Mouse (Mus musculus) right cerebral cortex, postnatal 36 days (tissue): Measurements from ENCODE around the gene Tpbpa.
"Not testable (repeated sequence)": the region's sequence is repeated elsewhere in the genome, so short reads cannot be mapped to it uniquely, and the experiment has no call there.

Experiments used
- DNase-seq, 2 experiments: peaks; one replicate each; pipeline ENCODE4 v3.0.0; 2022; ENCODE audit warnings: low spot score in 2 of 2, mixed read lengths in 1 of 2

The Tpbpa gene

DNA sequence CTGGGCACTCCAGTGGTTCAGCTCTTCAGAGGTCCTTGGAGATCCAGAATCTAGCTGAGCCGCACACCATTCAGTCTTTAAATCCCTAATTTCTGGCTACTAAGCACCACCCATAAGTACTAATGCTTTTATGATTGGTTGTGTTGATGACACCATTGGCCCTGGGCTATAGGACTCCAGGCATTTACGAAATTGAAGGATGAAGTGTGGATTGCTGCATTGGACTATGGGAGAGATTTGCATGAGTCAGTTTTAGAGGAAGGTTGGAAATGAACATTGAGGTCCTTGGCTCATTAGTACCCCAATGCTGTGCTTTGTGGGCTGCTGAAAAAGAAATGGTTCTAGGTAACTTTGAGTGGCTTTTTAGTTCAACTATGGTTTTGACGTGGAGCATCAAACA, at the start of gene Tpbpa:
TSS of gene Tpbpa (minus strand) at position 101 of the 400 bp plus-strand sequence.
- DNase-seq = not testable (repeated sequence)

GRCm38 (mm10) chr13:60986915-60987314, 45.1 kb upstream of the Tpbpa start:
- not testable (repeated sequence) for DNase-seq

DNA sequence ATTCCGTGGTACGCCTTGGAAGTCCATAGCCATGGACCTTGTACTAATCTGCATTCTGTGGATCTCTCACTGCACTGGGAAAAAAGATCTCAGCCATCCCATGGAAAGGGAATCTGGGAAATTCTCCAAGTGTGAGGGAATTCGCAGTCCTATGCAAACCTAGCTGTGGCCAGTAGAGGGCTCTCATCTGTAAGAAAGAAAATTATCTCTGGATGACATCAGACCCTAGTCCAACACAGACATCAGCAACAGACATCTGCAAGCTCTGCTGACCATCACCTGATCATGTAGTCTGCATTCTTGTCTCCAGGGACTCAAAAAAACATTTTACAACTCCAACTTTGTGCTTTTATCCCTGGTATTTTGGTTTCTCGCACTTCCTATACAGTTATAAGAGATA, 30.5 kb upstream of the Tpbpa start:
- DNase-seq = not testable (repeated sequence)

GRCm38 (mm10) chr13:60963985-60964384, 22.2 kb upstream of the Tpbpa start:
- DNase-seq = not testable (repeated sequence)

DNA sequence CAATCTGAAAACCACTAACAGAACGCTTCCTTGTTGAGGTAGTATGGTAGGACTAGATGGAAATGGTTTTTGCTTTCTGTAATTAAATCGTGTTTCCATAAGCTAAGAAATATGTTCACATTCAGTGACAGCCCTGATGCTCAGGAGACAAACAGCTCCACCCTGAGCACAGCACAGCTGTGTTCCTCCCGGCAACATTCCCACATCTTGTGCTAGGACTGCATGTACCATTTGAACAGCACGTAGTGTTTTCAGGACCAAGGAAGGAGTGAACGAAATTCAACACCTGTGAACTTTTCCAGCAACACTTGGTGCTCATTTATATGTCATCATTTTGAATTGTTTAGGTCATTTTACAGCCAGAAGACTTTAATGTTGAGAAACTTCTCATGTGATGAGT, 19.9 kb upstream of the Tpbpa start:
- DNase-seq = no peak

- no peak for DNase-seq
These were observed 5.3 kb downstream of the Tpbpa start, which contains the start of the genes Gm49391 and Ctla2a for GRCm38 (mm10) chr13:60936500-60936901. TSS of gene Gm49391 (minus strand) at chr13:60936571. TSS of gene Ctla2a (minus strand) at chr13:60936625.

GRCm38 (mm10) chr13:60935490-60935889, 6.3 kb downstream of the Tpbpa start, which contains the start of gene Gm49393:
TSS of gene Gm49393 (minus strand) at chr13:60935590.
- DNase-seq = not testable (repeated sequence)

- DNase-seq = not testable (repeated sequence)
These were observed 37.0 kb downstream of the Tpbpa start, which contains the start of gene Tpbpb for GRCm38 (mm10) chr13:60904780-60905179. TSS of gene Tpbpb (minus strand) at chr13:60904880.

- DNase-seq = peak in 1 of 2 experiments; percentile 4
These were observed 44.5 kb downstream of the Tpbpa start, which contains the start of gene Ctla2b for GRCm38 (mm10) chr13:60897328-60897727. TSS of gene Ctla2b (minus strand) at chr13:60897447.

- DNase-seq = not testable (repeated sequence)
These were observed 45.0 kb downstream of the Tpbpa start, which contains the start of gene Gm49392 for GRCm38 (mm10) chr13:60896794-60897193. TSS of gene Gm49392 (minus strand) at chr13:60896894.

- DNase-seq = no peak
These were observed 46.2 kb downstream of the Tpbpa start for GRCm38 (mm10) chr13:60895406-60896160.

DNA sequence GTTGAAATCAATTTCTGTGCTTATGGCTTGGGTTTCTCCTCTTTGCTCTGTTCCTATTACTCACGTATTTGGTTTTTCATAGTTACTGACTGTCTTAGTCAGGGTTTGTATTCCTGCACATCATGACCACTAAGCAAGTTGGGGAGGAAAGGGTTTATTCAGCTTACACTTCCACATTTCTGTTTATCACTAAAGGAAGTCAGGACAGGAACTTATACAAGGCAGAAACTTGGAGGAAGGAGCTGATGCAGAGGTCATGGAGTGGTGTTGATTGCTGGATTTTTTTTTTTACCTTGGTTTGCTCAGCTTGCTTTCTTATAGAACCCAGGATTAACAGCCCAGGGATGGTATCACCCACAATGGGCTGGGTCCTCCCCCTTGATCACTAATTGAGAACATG, 49.5 kb downstream of the Tpbpa start:
- DNase-seq = no peak
